Mouse (Mus musculus): ENCODE measurements around the gene Pced1b. TPM values are rescaled to one million over a fixed set of nuclear protein-coding genes. Genes with fewer than 3 reads are reported as not detected.
A peak's percentile ranks its signal among the peaks of the same experiment; 100 is the strongest.

Gene Pced1b
- total and polyA plus RNA-seq, 3 experiments, result 6.6 to 36.5 TPM; not detected in 1

DNA sequence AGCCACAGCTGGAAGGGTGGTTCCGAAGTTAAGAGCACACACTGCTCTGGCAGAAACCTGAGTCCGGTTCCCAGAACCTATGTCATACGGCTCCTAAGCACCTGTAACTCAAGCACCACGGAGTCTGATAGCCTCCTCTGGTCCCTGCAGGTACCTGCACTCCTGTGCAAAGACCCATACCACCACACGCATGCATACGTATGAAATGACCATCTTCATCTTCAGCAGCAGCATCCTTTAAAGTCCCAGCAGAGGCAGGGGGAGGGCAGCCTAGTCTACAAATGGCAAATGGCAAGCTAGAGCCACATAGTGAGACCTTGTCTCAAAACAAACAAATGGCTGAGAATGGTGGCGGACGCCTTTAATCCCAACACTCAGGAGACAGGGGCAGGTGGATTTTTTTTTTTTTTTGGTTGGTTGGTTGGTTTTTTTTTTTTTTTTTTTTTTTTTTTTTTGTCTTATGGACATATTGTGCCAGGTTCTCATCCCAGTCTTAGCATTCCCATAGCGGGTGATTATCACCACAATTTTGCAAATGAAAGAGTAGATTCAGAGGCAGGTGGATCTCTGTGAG is 121.2 kb downstream of the Pced1b start:
- no peaks in the 10 kb centered on the region for H3K9me3 ChIP-seq (replicated peaks; ENCODE audit: insufficient read depth, low read length)
- no peak overlapping the region for H3K27ac ChIP-seq (ENCODE audit: control insufficient read depth, low read depth, low read length)
- peaks cover 0 to 7% of the 10 kb centered on the region in 2 experiments; a peak in 2 of 4 replicates for H3K4me1 ChIP-seq (ENCODE audit: control insufficient read depth in 1 of 2, insufficient read depth in 2 of 2, low read length in 2 of 2)
- H3K4me3 ChIP-seq (ENCODE audit: control insufficient read depth in 1 of 2, insufficient read depth in 1 of 2, low read depth in 2 of 2, low read length in 2 of 2), result no peak overlapping the region
- H3K9ac ChIP-seq (ENCODE audit: control insufficient read depth, low read depth, low read length, poor library complexity, severe bottlenecking), result no peak overlapping the region
- peaks cover 2 to 8% of the 10 kb centered on the region in 2 experiments; a peak in 3 of 4 replicates for H3K36me3 ChIP-seq (ENCODE audit: control insufficient read depth in 1 of 2, insufficient read depth in 2 of 2, low read length in 2 of 2)
- DNase-seq (ENCODE audit: low read depth, low spot score), result no peak
- no peak for TF ChIP-seq NRF1 (IDR thresholded peaks at IDR 0.05; ENCODE audit: insufficient read depth, low read depth, low read length, poor library complexity, severe bottlenecking)
- TF ChIP-seq MYB (IDR thresholded peaks at IDR 0.05; ENCODE audit: low read depth, low read length), result no peak
- no peak; a peak in 1 of 4 replicates for TF ChIP-seq POLR2A (IDR thresholded peaks at IDR 0.05; ENCODE audit: control insufficient read depth in 1 of 2, insufficient read depth in 1 of 2, low read depth in 1 of 2, low read length in 2 of 2, poor library complexity in 1 of 2)
- no peak for TF ChIP-seq SMC3 (IDR thresholded peaks at IDR 0.05; ENCODE audit: low read depth, low read length)
- no peak for TF ChIP-seq CHD2 (IDR thresholded peaks at IDR 0.05; ENCODE audit: low read length)
- 0 out of 2 replicates have a peak, but pooled peaks have one; percentile 2 for TF ChIP-seq TAL1 (IDR thresholded peaks at IDR 0.05; ENCODE audit: low read length)
- TF ChIP-seq ZNF384 (IDR thresholded peaks at IDR 0.05; ENCODE audit: low read depth, low read length), result peak; percentile 75
- peaks cover 3% of the 10 kb centered on the region; the same call in 1 of the 2 replicates for H3K79me2 ChIP-seq (ENCODE audit: control insufficient read depth, insufficient read depth, low read length, poor library complexity)
- no peaks in the 10 kb centered on the region for H3K27me3 ChIP-seq (ENCODE audit: control insufficient read depth in 1 of 2, insufficient read depth in 2 of 2, low read length in 2 of 2)

DNA sequence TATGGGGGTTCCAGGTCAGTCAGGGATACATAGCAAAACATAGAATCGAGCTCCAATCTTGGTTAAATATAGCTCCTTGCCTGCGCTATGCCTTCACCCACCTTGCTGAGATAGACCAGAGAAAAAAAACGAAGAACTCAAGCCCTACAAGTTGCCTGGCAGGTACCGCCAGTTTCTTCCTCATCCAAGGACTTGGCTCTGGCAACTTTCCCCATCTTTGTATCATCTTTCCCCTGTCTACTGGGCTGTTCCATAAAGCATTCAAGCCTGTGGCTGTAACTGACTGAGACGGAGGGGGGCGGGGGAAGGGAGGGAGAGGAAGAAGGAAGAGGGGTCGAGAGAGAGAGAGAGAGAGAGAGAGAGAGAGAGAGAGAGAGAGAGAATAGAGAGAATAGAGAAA is 121.7 kb downstream of the Pced1b start:
- H3K9ac ChIP-seq (ENCODE audit: control insufficient read depth, low read depth, low read length, poor library complexity, severe bottlenecking), result no peak overlapping the region
- no peak for DNase-seq (ENCODE audit: low read depth, low spot score)
- TF ChIP-seq NELFE (IDR thresholded peaks at IDR 0.05; ENCODE audit: low read depth, low read length), result no peak
- TF ChIP-seq MAZ (IDR thresholded peaks at IDR 0.05; ENCODE audit: low read depth, low read length), result no peak
- TF ChIP-seq UBTF (IDR thresholded peaks at IDR 0.05; ENCODE audit: borderline replicate concordance, insufficient read depth, low read depth, low read length), result no peak
- no peak for TF ChIP-seq RCOR1 (IDR thresholded peaks at IDR 0.05; ENCODE audit: low read depth, low read length)
- no peak for TF ChIP-seq MXI1 (IDR thresholded peaks at IDR 0.05; ENCODE audit: low read depth, low read length)
- TF ChIP-seq MAX (IDR thresholded peaks at IDR 0.05; ENCODE audit: low read length), result no peak
- TF ChIP-seq MAFK (IDR thresholded peaks at IDR 0.05; ENCODE audit: borderline replicate concordance, low read depth, low read length), result no peak
- TF ChIP-seq MYB (IDR thresholded peaks at IDR 0.05; ENCODE audit: low read depth, low read length), result no peak
- TF ChIP-seq ZNF384 (IDR thresholded peaks at IDR 0.05; ENCODE audit: low read depth, low read length), result no peak
- TF ChIP-seq NRF1 (IDR thresholded peaks at IDR 0.05; ENCODE audit: insufficient read depth, low read depth, low read length, poor library complexity, severe bottlenecking), result no peak
- no peak for TF ChIP-seq CTCF (IDR thresholded peaks at IDR 0.05 in 2 of 3, conservative IDR thresholded peaks at IDR 0.05 in 1 of 3; ENCODE audit: control insufficient read depth in 1 of 3, insufficient read depth in 1 of 3, low read depth in 2 of 3, low read length in 3 of 3, poor library complexity in 1 of 3, severe bottlenecking in 1 of 3)
- no peak for TF ChIP-seq SMC3 (IDR thresholded peaks at IDR 0.05; ENCODE audit: low read depth, low read length)
- TF ChIP-seq GABPA (IDR thresholded peaks at IDR 0.05; ENCODE audit: low read depth, low read length), result no peak
- TF ChIP-seq RAD21 (IDR thresholded peaks at IDR 0.05; ENCODE audit: low read depth, low read length), result no peak
- no peak for TF ChIP-seq EP300 (IDR thresholded peaks at IDR 0.05; ENCODE audit: low read depth in 1 of 2, low read length in 2 of 2)
- TF ChIP-seq POLR2AphosphoS2 (IDR thresholded peaks at IDR 0.05; ENCODE audit: low read length), result no peak
- TF ChIP-seq TCF12 (IDR thresholded peaks at IDR 0.05; ENCODE audit: low read depth, low read length), result no peak
- TF ChIP-seq TBP (IDR thresholded peaks at IDR 0.05; ENCODE audit: low read depth, low read length), result no peak
- H3K27ac ChIP-seq (ENCODE audit: control insufficient read depth, low read depth, low read length), result no peak overlapping the region
- no peaks in the 10 kb centered on the region; the same call in 1 of the 2 replicates for H3K79me2 ChIP-seq (ENCODE audit: control insufficient read depth, insufficient read depth, low read length, poor library complexity)
- H3K9me3 ChIP-seq (replicated peaks; ENCODE audit: insufficient read depth, low read length), result no peaks in the 10 kb centered on the region
- no peaks in the 10 kb centered on the region for H3K27me3 ChIP-seq (ENCODE audit: control insufficient read depth in 1 of 2, insufficient read depth in 2 of 2, low read length in 2 of 2)
- H3K4me3 ChIP-seq (ENCODE audit: control insufficient read depth in 1 of 2, insufficient read depth in 1 of 2, low read depth in 2 of 2, low read length in 2 of 2), result no peak overlapping the region
- H3K36me3 ChIP-seq (ENCODE audit: control insufficient read depth in 1 of 2, insufficient read depth in 2 of 2, low read length in 2 of 2), result peaks cover 2 to 11% of the 10 kb centered on the region in 2 experiments; a peak in 3 of 4 replicates
- peaks cover 0 to 9% of the 10 kb centered on the region in 2 experiments; a peak in 2 of 4 replicates for H3K4me1 ChIP-seq (ENCODE audit: control insufficient read depth in 1 of 2, insufficient read depth in 2 of 2, low read length in 2 of 2)
